Mouse (Mus musculus) spleen, adult 2 months (tissue): ENCODE data around the gene Pkmyt1.

ENCODE experiments used
- CTCF ChIP-seq: fragments of 200-500 bp; IDR thresholded peaks from 2 replicates; pipeline ENCODE4 v1.5.1; 2011; ENCODE audit warnings: mild to moderate bottlenecking, inconsistent platforms; ENCODE audit not compliant: insufficient read depth, insufficient read length, insufficient replicate concordance; ENCODE audit errors: extremely low read depth
- POLR2A ChIP-seq: fragments of 200-500 bp; IDR thresholded peaks from 2 replicates; pipeline ENCODE4 v1.6.1; 2011; ENCODE audit warnings: low read depth, low read length, inconsistent platforms

GRCm38 (mm10) chr17:23695801-23696200 lies 30.3 kb upstream of the Pkmyt1 start:
- TF ChIP-seq CTCF (no peak), POLR2A (no peak)
